Mouse (Mus musculus) neural tube, embryonic 14.5 days (tissue): Measurements from ENCODE around the gene Pnkp. TPM values are rescaled to one million over a fixed set of nuclear protein-coding genes. Genes with fewer than 3 reads are reported as not detected.

Experiments
- ATAC-seq: fragments of 200-750 bp; cut with Nextera tagmentation; 2 replicates; pipeline ENCODE4 v1.8.0; 2017; ENCODE audit warnings: low read depth, mild to moderate bottlenecking, moderate TSS enrichment, moderate library complexity
- H3K27ac ChIP-seq: fragments of 300-500 bp; sonication (generic); 2 replicates; pipeline ENCODE4 v1.5.1; 2014; ENCODE audit warnings: low read depth, mild to moderate bottlenecking, control low read depth, low read length, moderate library complexity, mixed read lengths
- H3K27me3 ChIP-seq: fragments of 300-500 bp; sonication (generic); 2 replicates; pipeline ENCODE4 v1.6.1; 2014; ENCODE audit warnings: low read length; ENCODE audit not compliant: control insufficient read depth, insufficient read depth
- H3K36me3 ChIP-seq: fragments of 300-500 bp; sonication (generic); 2 replicates; pipeline ENCODE4 v1.6.1; 2014; ENCODE audit warnings: low read length, mixed read lengths; ENCODE audit not compliant: control insufficient read depth, insufficient read depth
- H3K4me1 ChIP-seq: fragments of 300-500 bp; sonication (generic); 2 replicates; pipeline ENCODE4 v1.6.1; 2014; ENCODE audit warnings: low read length; ENCODE audit not compliant: control insufficient read depth, insufficient read depth
- H3K4me2 ChIP-seq: fragments of 300-500 bp; sonication (generic); 2 replicates; pipeline ENCODE4 v1.6.1; 2014; ENCODE audit warnings: mild to moderate bottlenecking, low read depth, low read length, control low read depth
- H3K4me3 ChIP-seq: fragments of 300-500 bp; sonication (generic); 2 replicates; pipeline ENCODE4 v1.5.1; 2014; ENCODE audit warnings: low read depth, low read length, control low read depth, mixed read lengths
- H3K9ac ChIP-seq: fragments of 300-500 bp; sonication (generic); replicated peaks from 2 replicates; pipeline ENCODE4 v1.6.1; 2014; ENCODE audit warnings: low read depth, mild to moderate bottlenecking, control low read depth, low read length, mixed read lengths
- H3K9me3 ChIP-seq: fragments of 300-500 bp; sonication (generic); 2 replicates; pipeline ENCODE4 v1.6.1; 2016; ENCODE audit warnings: low read length; ENCODE audit not compliant: control insufficient read depth
- WGBS: fragments of 180-500 bp; shearing (Covaris S2); extraction: QIAGEN DNeasy Blood & Tissue Kit; methylation state at CpG from one replicate; pipeline ENCODE4 v1.1.7; 2014; 5-methylcytosine and 5-hydroxymethylcytosine counted together
- polyA plus RNA-seq: library from polyadenylated mRNA; unstranded; fragments of >200 nt; fragmentation: Nextera tagmentation; extraction: Ambion mirVana; gene quantifications from 2 replicates; pipeline ENCODE4 v1.2.1, GENCODE M21; 2014

Pnkp gene
- polyA plus RNA-seq, 1 experiment from 2014 or later, result 27.1 TPM

GRCm38 (mm10) chr7:44848561-44849415 lies 8.2 kb upstream of the Pnkp start, which contains the start of the genes Akt1s1 and Tbc1d17:
Gene Akt1s1, plus strand, starts transcription at chr7:44848991.
Gene Tbc1d17, minus strand, starts transcription at chr7:44849079.
- Histone ChIP-seq H3K4me3 (peak within 1 kb of the TSS; percentile 68), H3K4me2 (peak within 1 kb of the TSS; percentile 86), H3K27me3 (no peaks in the 10 kb centered on the region), H3K4me1 (peaks cover 24% of the 10 kb centered on the region), H3K27ac (peak within 1 kb of the TSS; percentile 97), H3K9ac (peak within 1 kb of the TSS; percentile 73), H3K9me3 (no peaks in the 10 kb centered on the region), H3K36me3 (peaks cover 29% of the 10 kb centered on the region)
- WGBS, result under 1% methylated on average over 54 of the region's 54 CpGs
- ATAC-seq, result peak; percentile 85

DNA sequence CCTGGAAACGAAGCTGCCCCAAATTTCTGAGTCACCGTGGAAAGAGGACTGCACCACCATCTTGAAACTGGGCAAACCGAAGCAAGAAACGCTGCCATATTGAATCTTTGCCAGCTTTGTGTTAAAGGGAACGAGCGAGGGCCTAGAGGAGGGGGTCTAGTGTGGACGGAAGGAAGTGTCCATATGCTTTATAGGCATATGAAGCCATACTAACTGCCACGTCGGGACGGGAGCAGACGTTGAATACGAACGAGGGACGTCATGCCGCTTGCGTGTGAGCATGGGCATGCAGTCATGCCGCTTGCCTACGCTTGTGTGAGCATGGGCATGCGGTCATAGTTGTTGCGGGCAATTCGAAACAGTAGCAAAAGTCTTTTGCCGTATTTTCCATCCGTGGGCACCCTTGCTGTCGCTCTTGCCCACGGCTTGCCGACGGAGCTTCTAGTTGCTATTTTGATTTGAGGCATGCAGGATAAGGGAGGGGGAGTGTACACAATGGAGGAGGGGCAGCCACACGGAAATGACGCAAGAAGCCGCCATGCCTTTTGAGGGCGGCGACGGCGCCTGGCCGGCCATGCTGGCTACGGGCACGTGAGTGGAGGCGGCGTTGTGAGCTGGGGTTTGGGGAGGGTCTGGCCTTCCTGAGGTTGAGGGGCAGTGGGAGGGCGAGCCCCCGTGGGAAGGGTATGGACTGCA lies 7.4 kb upstream of the Pnkp start:
- Histone ChIP-seq H3K27ac (peak overlapping the region; percentile 97), H3K9ac (peak overlapping the region; percentile 73), H3K4me2 (peak overlapping the region; percentile 71), H3K9me3 (no peaks in the 10 kb centered on the region), H3K36me3 (peaks cover 23% of the 10 kb centered on the region), H3K4me3 (peak overlapping the region; percentile 68), H3K27me3 (no peaks in the 10 kb centered on the region), H3K4me1 (peaks cover 24% of the 10 kb centered on the region)
- 0% methylated on average over 41 of the region's 41 CpGs for WGBS
- peak; percentile 73 for ATAC-seq

- peaks cover 29% of the 10 kb centered on the region for H3K4me1 ChIP-seq
- ATAC-seq, result peak; percentile 44
- peak overlapping the region; percentile 71 for H3K4me2 ChIP-seq
- H3K9me3 ChIP-seq, result no peaks in the 10 kb centered on the region
- peak overlapping the region; percentile 73 for H3K9ac ChIP-seq
- under 1% methylated on average over 32 of the region's 33 CpGs for WGBS
- peak overlapping the region; percentile 97 for H3K27ac ChIP-seq
- no peaks in the 10 kb centered on the region for H3K27me3 ChIP-seq
- peak overlapping the region; percentile 68 for H3K4me3 ChIP-seq
- peaks cover 19% of the 10 kb centered on the region for H3K36me3 ChIP-seq
These were observed 6.8 kb upstream of the Pnkp start for GRCm38 (mm10) chr7:44850146-44850545.

GRCm38 (mm10) chr7:44850789-44851624 lies 5.9 kb upstream of the Pnkp start:
- Histone ChIP-seq H3K27me3 (no peaks in the 10 kb centered on the region), H3K9ac (peak overlapping the region; percentile 73), H3K4me2 (peak overlapping the region; percentile 71), H3K27ac (no peak overlapping the region), H3K4me3 (peak overlapping the region; percentile 68), H3K4me1 (peaks cover 30% of the 10 kb centered on the region), H3K36me3 (peaks cover 11% of the 10 kb centered on the region), H3K9me3 (no peaks in the 10 kb centered on the region)
- no peak for ATAC-seq
- 82% methylated on average over 8 of the region's 8 CpGs for WGBS

DNA sequence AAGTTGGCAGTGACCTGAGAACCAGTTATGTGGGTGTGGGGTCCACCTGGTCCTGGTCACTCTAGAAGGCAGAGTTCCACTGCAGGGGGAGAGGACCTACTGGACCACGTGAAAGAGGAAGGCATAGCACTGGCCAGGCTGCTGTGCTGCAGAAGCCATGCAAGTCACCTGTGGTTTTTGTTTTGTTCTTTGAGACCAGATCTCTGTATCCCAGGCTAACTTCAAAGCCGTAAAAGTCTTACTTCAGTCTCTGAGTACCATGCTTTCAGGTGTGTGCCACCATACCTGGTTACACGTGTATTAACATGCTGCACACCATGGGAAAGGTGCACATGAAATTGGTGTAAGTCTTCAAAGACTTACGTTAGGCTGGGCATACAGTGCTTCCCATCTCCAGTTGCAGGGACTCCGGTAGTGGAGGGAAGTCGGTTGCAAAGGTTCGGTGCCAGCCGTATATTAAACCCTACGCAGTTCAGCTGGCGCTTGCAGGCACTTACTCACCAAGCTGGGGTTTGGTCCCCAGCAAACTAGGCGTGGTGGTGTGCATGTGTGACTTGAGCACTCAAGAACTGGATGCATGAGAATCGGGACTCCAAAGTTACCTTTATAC lies 5.2 kb upstream of the Pnkp start:
- Histone ChIP-seq H3K27ac (no peak overlapping the region), H3K9ac (no peak overlapping the region), H3K4me3 (no peak overlapping the region), H3K36me3 (peaks cover 3% of the 10 kb centered on the region; the same call in 1 of the 2 replicates), H3K27me3 (no peaks in the 10 kb centered on the region), H3K4me1 (peaks cover 34% of the 10 kb centered on the region), H3K9me3 (no peaks in the 10 kb centered on the region), H3K4me2 (no peak overlapping the region)
- ATAC-seq, result no peak
- WGBS, result 93% methylated on average over 12 of the region's 12 CpGs

DNA sequence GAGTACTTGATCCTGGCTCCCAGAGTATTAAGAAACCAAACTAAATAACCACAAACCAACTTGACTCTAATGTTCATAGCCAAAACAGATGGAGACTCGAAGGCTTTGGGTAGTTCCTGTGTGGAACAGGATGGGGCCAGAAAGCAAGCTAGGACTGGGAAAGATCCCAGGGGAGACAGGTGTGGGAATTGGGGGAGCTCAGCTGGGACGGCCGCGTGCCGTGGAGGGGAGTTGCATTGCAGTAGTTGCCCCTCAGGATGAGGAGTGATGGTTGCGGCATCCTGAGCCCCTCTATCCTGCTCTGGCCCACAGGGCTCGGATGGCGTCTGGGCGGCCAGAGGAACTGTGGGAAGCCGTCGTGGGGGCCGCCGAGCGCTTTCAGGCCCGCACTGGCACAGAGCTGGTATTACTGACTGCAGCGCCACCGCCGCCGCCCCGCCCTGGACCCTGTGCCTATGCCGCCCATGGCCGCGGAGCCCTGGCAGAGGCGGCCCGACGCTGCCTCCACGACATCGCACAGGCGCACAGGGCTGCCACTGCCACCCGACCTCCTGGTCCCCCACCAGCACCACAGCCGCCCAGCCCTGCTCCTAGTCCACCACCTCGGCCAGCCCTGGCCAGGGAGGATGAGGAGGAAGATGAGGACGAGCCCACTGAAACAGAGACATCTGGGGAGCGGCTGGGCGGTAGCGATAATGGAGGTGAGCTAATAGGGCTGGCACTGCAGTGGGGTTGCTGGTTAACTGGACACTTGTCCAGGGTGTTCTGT lies 4.5 kb upstream of the Pnkp start:
- H3K27ac ChIP-seq, result no peak overlapping the region
- no peak overlapping the region for H3K4me3 ChIP-seq
- H3K4me1 ChIP-seq, result peaks cover 32% of the 10 kb centered on the region

DNA sequence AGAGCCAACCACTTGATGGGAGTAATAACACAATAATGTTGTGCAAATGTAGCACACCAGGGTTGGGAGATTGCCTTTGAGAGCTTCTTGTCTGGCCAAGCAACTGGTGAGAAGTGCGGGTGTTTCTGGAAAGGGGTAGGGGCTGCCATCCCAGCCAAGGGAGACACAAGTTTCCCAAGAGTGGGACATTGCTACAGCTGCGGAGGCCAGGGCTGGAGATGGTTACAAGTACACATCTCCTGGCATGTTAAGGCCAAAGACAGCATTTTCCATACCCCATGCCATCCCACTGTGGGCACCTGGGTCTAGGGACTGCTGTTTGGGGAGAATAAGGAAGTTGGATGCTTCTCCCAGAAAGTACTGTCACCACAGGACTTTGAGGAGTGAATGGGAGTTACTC lies 3.9 kb upstream of the Pnkp start:
- WGBS, result 94% methylated on average over 2 of the region's 2 CpGs
- H3K36me3 ChIP-seq, result 0 out of 2 replicates have a peak, but pooled peaks cover 2% of the 10 kb centered on the region
- peaks cover 30% of the 10 kb centered on the region for H3K4me1 ChIP-seq
- H3K4me3 ChIP-seq, result no peak overlapping the region
- H3K9me3 ChIP-seq, result no peaks in the 10 kb centered on the region
- no peak for ATAC-seq
- H3K27ac ChIP-seq, result no peak overlapping the region
- no peaks in the 10 kb centered on the region for H3K27me3 ChIP-seq
- H3K4me2 ChIP-seq, result no peak overlapping the region
- no peak overlapping the region for H3K9ac ChIP-seq

More for the DNA sequence above, 4.5 kb upstream of the Pnkp start:
- Histone ChIP-seq H3K27me3 (no peaks in the 10 kb centered on the region), H3K9ac (no peak overlapping the region), H3K36me3 (0 out of 2 replicates have a peak, but pooled peaks cover 2% of the 10 kb centered on the region), H3K9me3 (no peaks in the 10 kb centered on the region), H3K4me2 (no peak overlapping the region)
- 90% methylated on average over 36 of the region's 36 CpGs for WGBS
- ATAC-seq, result no peak
